Mouse (Mus musculus): ENCODE measurements around the gene Thsd1. TPM values are rescaled to one million over a fixed set of nuclear protein-coding genes. Genes with fewer than 3 reads are reported as not detected.

The Thsd1 gene
- polyA plus RNA-seq, 1 experiment from 2014 or later, result 11.4 TPM

DNA sequence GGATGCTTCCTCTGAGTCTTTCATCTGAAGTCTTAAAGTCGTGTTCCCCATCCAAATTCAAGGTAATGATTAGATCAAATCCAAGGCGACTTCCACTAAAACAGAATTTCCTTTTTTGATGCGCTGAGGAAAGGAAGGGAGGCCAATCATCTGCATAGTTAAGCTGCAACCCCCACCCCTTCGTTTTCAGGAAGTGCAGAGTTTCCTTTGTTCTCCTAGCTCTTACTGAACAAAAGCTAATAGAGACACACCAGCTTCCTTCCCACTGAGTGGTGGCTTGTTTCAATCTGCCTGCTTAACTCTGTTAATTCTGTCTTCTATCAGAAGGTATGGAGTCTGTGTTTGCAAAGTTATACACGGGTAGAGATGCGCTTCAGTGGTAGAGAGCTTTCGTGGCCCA, 1.5 kb downstream of the Thsd1 start:
- Histone ChIP-seq H3K27me3 (ENCODE audit: insufficient read depth, poor library complexity, severe bottlenecking) (peaks cover 30% of the 10 kb centered on the region), H3K27ac (no peak overlapping the region), H3K9me3 (no peaks in the 10 kb centered on the region), H3K36me3 (peaks cover 2% of the 10 kb centered on the region), H3K4me3 (0 out of 2 replicates have a peak overlapping the region, but pooled peaks have one; percentile 13), H3K4me1 (replicated peaks) (peaks cover 17% of the 10 kb centered on the region)
- WGBS, result 35% methylated on average over 7 of the region's 7 CpGs
- DNase-seq (ENCODE audit: low spot score), result no peak

DNA sequence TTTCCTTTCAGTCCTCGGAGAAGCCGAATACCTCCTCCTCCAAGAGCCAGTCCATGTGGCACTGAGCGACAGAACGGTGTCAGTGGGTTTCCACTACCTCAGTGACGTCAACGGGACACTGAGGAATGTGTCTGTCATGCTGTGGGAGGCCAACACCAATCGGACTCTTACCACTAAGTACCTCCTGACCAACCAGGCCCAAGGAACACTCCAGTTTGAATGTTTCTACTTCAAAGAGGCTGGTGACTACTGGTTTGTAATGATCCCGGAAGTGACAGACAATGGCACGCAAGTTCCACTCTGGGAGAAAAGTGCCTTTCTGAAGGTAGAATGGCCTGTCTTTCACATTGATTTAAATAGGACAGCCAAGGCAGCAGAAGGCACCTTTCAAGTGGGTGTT, 15.9 kb downstream of the Thsd1 start:
- H3K27ac ChIP-seq, result no peak overlapping the region
- no peaks in the 10 kb centered on the region for H3K9me3 ChIP-seq
- H3K4me1 ChIP-seq (replicated peaks), result no peaks in the 10 kb centered on the region
- no peak for DNase-seq (ENCODE audit: low spot score)
- no peaks in the 10 kb centered on the region for H3K36me3 ChIP-seq
- no peak overlapping the region for H3K4me3 ChIP-seq
- 91% methylated on average over 9 of the region's 9 CpGs for WGBS
- no peaks in the 10 kb centered on the region for H3K27me3 ChIP-seq (ENCODE audit: insufficient read depth, poor library complexity, severe bottlenecking)

DNA sequence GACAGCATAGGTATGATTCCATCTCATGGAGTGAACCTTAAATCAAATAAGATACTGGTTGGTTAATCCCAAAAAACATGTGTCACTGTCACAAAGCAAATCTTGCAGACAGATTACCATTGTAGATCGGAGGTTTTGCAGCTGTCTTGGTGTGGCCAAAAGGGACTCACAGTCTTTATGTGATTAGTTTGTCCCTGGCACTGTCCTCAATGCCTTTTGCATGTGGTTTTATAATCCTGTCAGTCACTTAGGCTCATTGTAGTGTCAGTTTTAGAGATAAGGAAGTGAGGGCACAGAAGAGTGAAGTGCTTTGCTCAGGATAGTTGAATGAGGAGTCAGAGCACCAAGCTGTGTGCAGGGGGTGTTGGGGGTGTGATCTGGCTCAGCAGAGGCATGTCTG, 18.6 kb downstream of the Thsd1 start:
- Histone ChIP-seq H3K36me3 (no peaks in the 10 kb centered on the region), H3K27ac (no peak overlapping the region), H3K4me1 (replicated peaks) (no peaks in the 10 kb centered on the region), H3K27me3 (ENCODE audit: insufficient read depth, poor library complexity, severe bottlenecking) (no peaks in the 10 kb centered on the region), H3K9me3 (no peaks in the 10 kb centered on the region), H3K4me3 (no peak overlapping the region)
- DNase-seq (ENCODE audit: low spot score), result no peak
- WGBS, result 86% methylated on average over 1 of the region's 1 CpGs

- 74% methylated on average over 12 of the region's 12 CpGs for WGBS
- no peak for DNase-seq (ENCODE audit: low spot score)
- H3K4me3 ChIP-seq, result no peak overlapping the region
- no peaks in the 10 kb centered on the region for H3K36me3 ChIP-seq
- H3K27ac ChIP-seq, result no peak overlapping the region
- no peaks in the 10 kb centered on the region for H3K4me1 ChIP-seq (replicated peaks)
- no peaks in the 10 kb centered on the region for H3K9me3 ChIP-seq
- no peaks in the 10 kb centered on the region for H3K27me3 ChIP-seq (ENCODE audit: insufficient read depth, poor library complexity, severe bottlenecking)
These were observed 20.8 kb downstream of the Thsd1 start for GRCm38 (mm10) chr8:22247956-22248355.

DNA sequence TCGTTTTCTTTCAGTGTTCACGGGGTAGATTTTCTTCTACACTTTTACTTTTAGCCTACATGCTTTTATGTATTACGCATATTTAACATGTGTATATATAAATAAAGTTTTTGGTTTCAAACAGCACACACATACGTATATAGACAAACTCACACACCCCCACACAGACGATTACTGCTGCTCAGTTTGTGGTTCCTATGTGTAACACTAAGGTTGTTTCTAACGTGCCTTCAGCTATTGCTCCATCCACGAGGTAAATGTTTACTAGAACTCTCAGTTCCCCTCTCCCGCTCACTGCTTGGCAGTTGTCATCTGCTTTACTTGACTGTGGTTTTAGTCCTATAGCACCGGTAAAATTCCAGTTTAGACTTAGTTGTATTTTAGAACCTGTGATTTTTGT, 22.0 kb downstream of the Thsd1 start:
- Histone ChIP-seq H3K27me3 (ENCODE audit: insufficient read depth, poor library complexity, severe bottlenecking) (no peaks in the 10 kb centered on the region), H3K4me1 (replicated peaks) (no peaks in the 10 kb centered on the region), H3K36me3 (no peaks in the 10 kb centered on the region), H3K9me3 (no peaks in the 10 kb centered on the region), H3K4me3 (no peak overlapping the region), H3K27ac (no peak overlapping the region)
- DNase-seq (ENCODE audit: low spot score), result no peak
- 88% methylated on average over 9 of the region's 9 CpGs for WGBS

- WGBS, result 82% methylated on average over 18 of the region's 18 CpGs
- peaks cover 9% of the 10 kb centered on the region; the same call in 1 of the 2 replicates for H3K36me3 ChIP-seq
- no peaks in the 10 kb centered on the region for H3K27me3 ChIP-seq (ENCODE audit: insufficient read depth, poor library complexity, severe bottlenecking)
- DNase-seq (ENCODE audit: low spot score), result no peak
- peaks cover 9% of the 10 kb centered on the region for H3K9me3 ChIP-seq
- H3K4me3 ChIP-seq, result no peak overlapping the region
- H3K27ac ChIP-seq, result no peak overlapping the region
- 0 out of 2 replicates have a peak, but pooled peaks cover 6% of the 10 kb centered on the region for H3K4me1 ChIP-seq (replicated peaks)
These were observed 31.9 kb downstream of the Thsd1 start for GRCm38 (mm10) chr8:22258946-22259450.

DNA sequence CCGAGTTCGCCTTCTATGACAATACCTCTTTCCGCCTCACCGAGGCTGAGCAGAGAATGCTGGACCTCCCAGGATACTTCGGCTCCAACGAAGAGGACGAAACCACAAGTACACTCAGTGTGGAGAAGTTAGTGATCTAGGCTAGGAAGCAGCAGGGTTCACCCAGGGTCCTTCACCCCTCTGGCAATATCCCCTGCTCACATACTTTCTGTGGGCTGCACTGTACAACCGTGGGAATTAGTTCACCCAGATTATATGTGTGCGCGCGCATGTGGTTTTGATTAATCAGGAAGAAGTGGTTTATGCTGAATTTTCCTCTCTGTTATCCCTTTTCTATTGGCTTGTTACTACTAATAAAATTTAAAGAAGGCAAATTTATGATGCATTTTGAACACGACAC, 32.4 kb downstream of the Thsd1 start:
- Histone ChIP-seq H3K4me1 (replicated peaks) (0 out of 2 replicates have a peak, but pooled peaks cover 6% of the 10 kb centered on the region), H3K27me3 (ENCODE audit: insufficient read depth, poor library complexity, severe bottlenecking) (no peaks in the 10 kb centered on the region), H3K36me3 (peaks cover 9% of the 10 kb centered on the region; the same call in 1 of the 2 replicates), H3K27ac (no peak overlapping the region), H3K9me3 (peaks cover 9% of the 10 kb centered on the region), H3K4me3 (no peak overlapping the region)
- WGBS, result 68% methylated on average over 12 of the region's 12 CpGs
- no peak for DNase-seq (ENCODE audit: low spot score)

DNA sequence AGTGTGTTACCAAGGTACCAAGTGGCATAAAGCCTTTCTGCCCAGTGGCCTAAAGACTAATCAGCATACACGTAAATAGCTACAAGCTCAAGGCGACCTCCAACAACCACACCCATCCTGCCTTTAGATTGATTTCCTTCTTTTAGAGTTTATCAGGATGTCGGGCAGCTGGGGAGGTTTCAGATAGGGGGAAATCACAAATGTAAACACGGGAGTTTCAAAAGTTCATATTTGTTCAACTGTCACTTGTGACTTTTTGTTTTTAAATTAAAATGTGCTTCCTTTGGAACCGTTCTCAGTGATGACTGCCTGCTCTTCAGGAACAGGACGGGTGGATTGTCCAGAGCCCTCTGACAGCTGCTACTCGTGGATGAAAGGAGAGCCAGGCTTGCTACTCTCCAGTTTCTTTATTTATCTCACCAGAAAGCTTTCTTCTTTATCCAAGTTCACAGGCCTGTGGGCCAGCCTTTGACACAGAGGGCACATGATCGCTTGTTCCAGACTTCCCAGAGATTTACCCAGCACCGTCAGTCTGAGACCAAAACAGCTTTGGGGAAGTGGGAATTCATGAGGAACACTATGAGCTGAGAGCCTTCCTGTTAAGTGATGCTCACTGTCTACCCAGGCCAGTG, 33.1 kb downstream of the Thsd1 start:
- no peak for DNase-seq (ENCODE audit: low spot score)
- Histone ChIP-seq H3K27ac (no peak overlapping the region), H3K27me3 (ENCODE audit: insufficient read depth, poor library complexity, severe bottlenecking) (no peaks in the 10 kb centered on the region), H3K36me3 (peaks cover 9% of the 10 kb centered on the region; the same call in 1 of the 2 replicates), H3K4me1 (replicated peaks) (0 out of 2 replicates have a peak, but pooled peaks cover 6% of the 10 kb centered on the region), H3K4me3 (no peak overlapping the region), H3K9me3 (peaks cover 9% of the 10 kb centered on the region)
- WGBS, result 60% methylated on average over 9 of the region's 9 CpGs

GRCm38 (mm10) chr8:22262267-22262666, 35.2 kb downstream of the Thsd1 start:
- no peak overlapping the region for H3K27ac ChIP-seq
- H3K9me3 ChIP-seq, result peaks cover 9% of the 10 kb centered on the region
- no peak overlapping the region for H3K4me3 ChIP-seq
- peaks cover 9% of the 10 kb centered on the region; the same call in 1 of the 2 replicates for H3K36me3 ChIP-seq
- WGBS, result 90% methylated on average over 3 of the region's 3 CpGs
- no peak for DNase-seq (ENCODE audit: low spot score)
- H3K4me1 ChIP-seq (replicated peaks), result 0 out of 2 replicates have a peak, but pooled peaks cover 6% of the 10 kb centered on the region
- no peaks in the 10 kb centered on the region for H3K27me3 ChIP-seq (ENCODE audit: insufficient read depth, poor library complexity, severe bottlenecking)

DNA sequence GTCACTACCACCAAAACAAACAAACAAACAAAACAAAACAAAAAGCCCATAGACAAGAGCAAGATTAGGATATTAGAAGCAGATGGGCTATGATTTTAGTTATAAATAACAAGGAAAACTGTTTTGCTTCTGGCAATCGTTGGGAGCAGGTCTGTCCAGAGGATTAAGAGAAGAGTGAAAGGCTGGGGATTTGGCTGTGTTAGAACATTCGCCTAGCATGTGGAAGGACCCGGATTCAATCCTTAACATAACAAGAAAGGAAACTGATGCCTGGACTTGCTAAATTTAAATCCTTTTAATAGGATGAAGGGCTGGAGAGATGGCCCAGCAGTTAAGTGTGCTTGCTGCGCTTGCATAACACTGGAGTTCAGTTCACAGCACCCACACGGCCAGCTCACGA, 37.2 kb downstream of the Thsd1 start:
- Histone ChIP-seq H3K36me3 (no peaks in the 10 kb centered on the region), H3K9me3 (no peaks in the 10 kb centered on the region), H3K27me3 (ENCODE audit: insufficient read depth, poor library complexity, severe bottlenecking) (no peaks in the 10 kb centered on the region), H3K4me1 (replicated peaks) (0 out of 2 replicates have a peak, but pooled peaks cover 6% of the 10 kb centered on the region), H3K27ac (no peak overlapping the region), H3K4me3 (no peak overlapping the region)
- 83% methylated on average over 6 of the region's 6 CpGs for WGBS
- no peak for DNase-seq (ENCODE audit: low spot score)

- Histone ChIP-seq H3K9me3 (no peaks in the 10 kb centered on the region), H3K27ac (no peak overlapping the region), H3K4me3 (no peak overlapping the region), H3K36me3 (no peaks in the 10 kb centered on the region), H3K27me3 (ENCODE audit: insufficient read depth, poor library complexity, severe bottlenecking) (no peaks in the 10 kb centered on the region), H3K4me1 (replicated peaks) (0 out of 2 replicates have a peak, but pooled peaks cover 6% of the 10 kb centered on the region)
- WGBS, result 88% methylated on average over 6 of the region's 6 CpGs
- no peak for DNase-seq (ENCODE audit: low spot score)
These were observed 37.7 kb downstream of the Thsd1 start for GRCm38 (mm10) chr8:22264787-22265186.

DNA sequence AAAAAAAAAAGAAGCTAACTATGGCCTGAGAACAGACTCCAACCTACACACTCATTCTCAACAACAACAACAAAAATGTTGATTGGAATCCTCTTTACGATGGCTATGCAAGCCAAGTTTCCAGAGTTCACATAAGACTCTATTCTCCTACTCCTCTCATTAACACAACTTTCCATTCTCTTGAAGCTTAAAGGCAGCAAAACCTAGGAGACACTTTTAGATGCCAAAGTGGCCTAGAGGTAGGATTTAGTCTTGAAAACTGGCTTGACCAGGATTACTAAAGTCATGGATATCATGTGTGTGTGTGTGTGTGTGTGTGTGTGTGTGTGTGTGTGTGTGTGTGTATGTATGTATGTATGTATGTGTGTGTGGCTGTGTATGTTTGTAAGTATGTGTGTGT, 38.1 kb downstream of the Thsd1 start:
- WGBS, result 89% methylated on average over 1 of the region's 1 CpGs

GRCm38 (mm10) chr8:22266809-22267208, 39.7 kb downstream of the Thsd1 start:
- WGBS, result 88% methylated on average over 3 of the region's 3 CpGs

More for the DNA sequence above, 38.1 kb downstream of the Thsd1 start:
- Histone ChIP-seq H3K9me3 (no peaks in the 10 kb centered on the region), H3K27me3 (ENCODE audit: insufficient read depth, poor library complexity, severe bottlenecking) (no peaks in the 10 kb centered on the region), H3K27ac (no peak overlapping the region), H3K4me1 (replicated peaks) (0 out of 2 replicates have a peak, but pooled peaks cover 6% of the 10 kb centered on the region), H3K36me3 (no peaks in the 10 kb centered on the region), H3K4me3 (no peak overlapping the region)
- no peak for DNase-seq (ENCODE audit: low spot score)

More at GRCm38 (mm10) chr8:22266809-22267208, 39.7 kb downstream of the Thsd1 start:
- DNase-seq (ENCODE audit: low spot score), result no peak
- Histone ChIP-seq H3K4me3 (no peak overlapping the region), H3K9me3 (no peaks in the 10 kb centered on the region), H3K36me3 (no peaks in the 10 kb centered on the region), H3K4me1 (replicated peaks) (0 out of 2 replicates have a peak, but pooled peaks cover 6% of the 10 kb centered on the region), H3K27ac (no peak overlapping the region), H3K27me3 (ENCODE audit: insufficient read depth, poor library complexity, severe bottlenecking) (no peaks in the 10 kb centered on the region)

All from hindbrain, embryonic 10.5 days (tissue).